Mouse (Mus musculus) thymus, adult 2 months (tissue): ENCODE data around the gene Gdf1.

Experiments used
- CTCF ChIP-seq: fragments of 200-500 bp; IDR thresholded peaks from 2 replicates; pipeline ENCODE4 v1.5.1; 2012; ENCODE audit warnings: mild to moderate bottlenecking, control low read depth, low read length, moderate library complexity, borderline replicate concordance; ENCODE audit not compliant: control insufficient read depth, poor library complexity, insufficient read depth; ENCODE audit errors: extremely low read depth
- POLR2A ChIP-seq: fragments of 200-500 bp; IDR thresholded peaks from 2 replicates; pipeline ENCODE4 v1.6.1; 2012; ENCODE audit warnings: mild to moderate bottlenecking, low read length, control low read depth, moderate library complexity; ENCODE audit not compliant: control insufficient read depth, poor library complexity, insufficient read depth; ENCODE audit errors: extremely low read depth

- no peak for TF ChIP-seq POLR2A
- TF ChIP-seq CTCF = no peak
These were observed 40.9 kb downstream of the Gdf1 start for GRCm38 (mm10) chr8:70370476-70370875.
